19 mouse cellular contexts compared by ENCODE assay signal in genomic region chr4:110165217-110165616, GRCm38 (mm10).
DNase-seq lines count a peak whose midpoint lies in the region; ATAC-seq lines count a peak whose summit lies in the region.
"Had no signal": no experiment of that assay in that cellular context is flagged by ENCODE, and none has a peak within 500 bp of the region (broad histone marks: within the 10 kb centered on the region; RNA-seq: fewer than 3 reads in every experiment).

No protein-coding gene starts in this region.

- peak; percentile 55 for DNase-seq in heart, adult 11 months
- no peak for DNase-seq in heart, postnatal 10 days
- peak; percentile 15 for DNase-seq in layer of hippocampus, adult 9-11 months
- peak; percentile 76 to 87 for DNase-seq in left cerebral cortex, postnatal 14 days (ENCODE audit: low spot score in 2 of 2)
- DNase-seq in right cerebral cortex, postnatal 36 days (ENCODE audit: low spot score in 2 of 2), result peak; percentile 68
- DNase-seq in thymus, postnatal 14 days, result no peak
- no peak for DNase-seq in forebrain, embryonic 10.5 days (ENCODE audit: extremely low spot score, low spot score)
- DNase-seq: cerebellum, adult 11-12 months; kidney, postnatal 25 days; liver, embryonic 13.5 days; lung, postnatal 14 days had no signal

- no peaks in the 10 kb centered on the region for H3K9me3 ChIP-seq in hindbrain, embryonic 12.5 days (replicated peaks)
- no peaks in the 10 kb centered on the region for H3K9me3 ChIP-seq in forebrain, embryonic 10.5 days
- H3K9me3 ChIP-seq: heart, embryonic 15.5 days; hindbrain, embryonic 13.5 days; limb, embryonic 10.5 days; liver, embryonic 13.5 days; neural tube, embryonic 13.5 days had no signal

- no peak overlapping the region for H3K27ac ChIP-seq in hindbrain, embryonic 12.5 days
- H3K27ac ChIP-seq in forebrain, embryonic 10.5 days, result no peak overlapping the region
- H3K27ac ChIP-seq: heart, embryonic 15.5 days; hindbrain, embryonic 13.5 days; limb, embryonic 10.5 days; liver, embryonic 13.5 days; neural tube, embryonic 13.5 days; stomach, postnatal 0 days had no signal

- WGBS in hindbrain, embryonic 12.5 days, result 87% methylated on average over 5 of the region's 5 CpGs
- 91% methylated on average over 5 of the region's 5 CpGs for WGBS in forebrain, embryonic 10.5 days

- H3K9ac ChIP-seq in hindbrain, embryonic 12.5 days, result no peak overlapping the region
- H3K9ac ChIP-seq: heart, embryonic 15.5 days; hindbrain, embryonic 13.5 days; liver, embryonic 13.5 days; neural tube, embryonic 13.5 days had no signal

- H3K4me2 ChIP-seq in hindbrain, embryonic 12.5 days (replicated peaks), result no peak overlapping the region
- H3K4me2 ChIP-seq: heart, embryonic 15.5 days; hindbrain, embryonic 13.5 days; liver, embryonic 13.5 days; neural tube, embryonic 13.5 days had no signal

- no peak overlapping the region for H3K4me3 ChIP-seq in hindbrain, embryonic 12.5 days
- no peak overlapping the region for H3K4me3 ChIP-seq in forebrain, embryonic 10.5 days
- H3K4me3 ChIP-seq: heart, embryonic 15.5 days; hindbrain, embryonic 13.5 days; limb, embryonic 10.5 days; liver, embryonic 13.5 days; neural tube, embryonic 13.5 days had no signal

- no peaks in the 10 kb centered on the region for H3K27me3 ChIP-seq in hindbrain, embryonic 12.5 days
- H3K27me3 ChIP-seq in forebrain, embryonic 10.5 days (ENCODE audit: poor library complexity, severe bottlenecking), result no peaks in the 10 kb centered on the region
- H3K27me3 ChIP-seq: heart, embryonic 15.5 days; hindbrain, embryonic 13.5 days; liver, embryonic 13.5 days; neural tube, embryonic 13.5 days; Patski had no signal

- ATAC-seq in hindbrain, embryonic 12.5 days (ENCODE audit: low FRiP score), result no peak
- ATAC-seq: intestine, postnatal 0 days; Patski had no signal

- no peaks in the 10 kb centered on the region for H3K4me1 ChIP-seq in hindbrain, embryonic 12.5 days
- H3K4me1 ChIP-seq in forebrain, embryonic 10.5 days, result no peaks in the 10 kb centered on the region
- H3K4me1 ChIP-seq: heart, embryonic 15.5 days; liver, embryonic 13.5 days; neural tube, embryonic 13.5 days had no signal

- intact Hi-C loops in heart, postnatal 10 days (cut with DNase I), result no loop called here
- intact Hi-C loops in left cerebral cortex, postnatal 14 days (cut with DNase I), result no loop called here

- no peaks in the 10 kb centered on the region for H3K36me3 ChIP-seq in hindbrain, embryonic 12.5 days
- no peaks in the 10 kb centered on the region for H3K36me3 ChIP-seq in forebrain, embryonic 10.5 days (replicated peaks)
- H3K36me3 ChIP-seq: heart, embryonic 15.5 days; hindbrain, embryonic 13.5 days; limb, embryonic 10.5 days; liver, embryonic 13.5 days; neural tube, embryonic 13.5 days had no signal

Comparison
In these comparisons a context has a peak if more than half of its experiments do, and no peak if none do; other contexts are left out.
1. DNase-seq: peak in heart, adult 11 months (single experiment), layer of hippocampus, adult 9-11 months (single experiment), left cerebral cortex, postnatal 14 days (2 of 2) and right cerebral cortex, postnatal 36 days (2 of 2); none in heart, postnatal 10 days (0 of 2), thymus, postnatal 14 days (single experiment) and forebrain, embryonic 10.5 days (single experiment).